Mouse (Mus musculus) heart, postnatal 14 days (tissue): ENCODE data around the gene Cd247. TPM values are rescaled to one million over a fixed set of nuclear protein-coding genes. Genes with fewer than 3 reads are reported as not detected.

Experiments used
- DNase-seq, 2 experiments: peaks; one replicate each; pipeline ENCODE4 v3.0.0; 2021 to 2022
- intact Hi-C: fragments of 180-260 bp; cut with DNase I; formaldehyde crosslinking; loops from one replicate; pipeline ENCODE4 v1.15.1; 2025
- total RNA-seq, 2 experiments: library from RNA; stranded (reverse); gene quantifications; 2 replicates each; pipeline ENCODE4 v1.2.3; 2021

Gene Cd247
- total RNA-seq, 2 experiments from 2014 or later = 1.4 to 7.9 TPM

- peak; percentile 81 to 85 for DNase-seq
- intact Hi-C loops = loop anchor here (10.0 kb wide), 2 partner anchors 543 to 593 kb away; no protein-coding TSS in a partner anchor
Observed at GRCm38 (mm10) chr1:165771491-165771897, 17.0 kb upstream of the Cd247 start.

DNA sequence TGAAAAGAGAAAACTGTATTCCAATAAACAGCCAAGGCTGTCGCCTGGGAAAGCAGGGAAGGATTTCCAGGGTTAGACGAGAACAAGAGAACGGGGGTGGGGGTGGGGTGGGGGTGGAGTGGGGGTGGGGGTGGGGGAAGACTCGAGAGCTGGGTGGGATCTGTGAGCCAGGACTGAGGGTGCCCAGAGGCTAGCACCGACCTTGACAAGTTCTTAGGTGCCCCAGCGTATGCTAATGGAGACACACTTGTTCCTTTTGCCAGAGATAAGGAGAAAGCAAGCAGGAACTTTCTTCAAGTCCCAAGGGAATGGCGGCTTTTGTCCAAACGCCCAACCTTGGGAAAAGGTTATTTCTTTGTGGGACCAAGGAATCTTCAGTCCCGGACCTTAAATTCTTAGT lies 16.5 kb upstream of the Cd247 start:
- intact Hi-C loops = loop anchor here (10.0 kb wide), 2 partner anchors 543 to 593 kb away; no protein-coding TSS in a partner anchor
- no peak for DNase-seq

DNA sequence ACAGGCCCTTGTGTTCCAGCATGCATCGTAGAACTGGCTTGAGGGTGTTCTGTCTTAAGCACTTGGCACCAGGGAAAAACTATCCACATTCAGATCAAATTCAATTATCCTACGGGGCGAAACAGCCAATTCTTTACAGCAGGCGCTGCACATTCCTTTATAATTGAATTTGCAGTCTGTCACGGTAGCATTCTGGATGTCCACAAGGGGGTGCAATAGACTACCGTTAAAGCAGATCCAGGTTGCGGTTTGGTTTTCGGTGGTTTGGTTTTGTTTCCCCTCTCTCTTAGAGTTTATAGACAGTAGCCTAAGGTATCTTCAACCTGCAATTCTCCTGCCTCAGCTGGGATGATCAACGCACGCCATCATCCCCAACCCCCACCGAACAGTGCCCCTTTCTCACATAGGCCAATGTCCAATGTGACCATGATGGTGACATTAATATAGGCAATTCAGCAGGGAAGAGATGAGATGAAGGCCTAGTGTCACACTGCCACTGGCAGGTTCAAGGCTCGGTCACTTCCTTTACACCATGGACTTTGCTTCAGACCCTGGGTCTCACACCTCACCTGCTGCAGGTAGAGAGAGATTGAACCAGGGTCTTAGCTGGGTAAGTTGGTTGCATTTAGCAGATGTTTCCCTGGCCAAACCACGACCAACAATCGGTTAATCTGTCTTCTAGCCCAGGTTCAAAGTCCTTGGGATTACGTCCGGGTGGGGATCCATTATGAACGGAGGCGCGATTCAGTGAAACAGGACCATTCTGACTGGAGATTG lies 12.8 kb upstream of the Cd247 start:
- peak in 1 of 2 experiments; percentile 58 for DNase-seq

GRCm38 (mm10) chr1:165779954-165780585 lies 8.4 kb upstream of the Cd247 start:
- no peak for DNase-seq
- intact Hi-C loops = loop anchor here (2.0 to 10.0 kb wide), 6 partner anchors 75 to 585 kb away; no protein-coding TSS in a partner anchor

More for the DNA sequence above, 12.8 kb upstream of the Cd247 start:
- intact Hi-C loops = loop anchor here (1.0 to 10.0 kb wide), 4 partner anchors 191 to 589 kb away; no protein-coding TSS in a partner anchor

GRCm38 (mm10) chr1:165780586-165781111 lies 7.8 kb upstream of the Cd247 start:
- peak; percentile 38 to 53 for DNase-seq

DNA sequence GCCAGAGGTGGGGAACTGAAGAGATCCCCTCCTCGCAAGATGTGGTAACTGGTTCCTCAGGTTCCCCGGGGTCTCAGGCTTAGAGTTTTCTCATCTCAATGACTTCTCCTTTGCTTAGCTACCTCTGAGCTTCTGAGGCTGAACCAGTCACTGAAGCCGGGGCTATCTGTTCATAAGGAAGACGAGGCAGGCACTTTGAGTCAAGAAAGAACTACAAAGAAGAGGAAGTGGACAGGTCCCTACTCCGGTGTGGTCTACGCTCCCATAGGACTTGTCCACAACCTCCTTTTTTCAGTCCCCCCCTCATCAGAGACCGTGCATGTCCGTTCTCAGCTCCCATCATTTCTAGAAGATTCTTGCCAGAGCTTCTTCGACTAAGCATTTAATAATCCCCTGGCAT lies 7.1 kb upstream of the Cd247 start:
- no peak for DNase-seq
- intact Hi-C loops = loop anchor here (2.0 kb wide), 3 partner anchors 73 to 373 kb away; no protein-coding TSS in a partner anchor

More at GRCm38 (mm10) chr1:165780586-165781111, 7.8 kb upstream of the Cd247 start:
- intact Hi-C loops = loop anchor here (2.0 kb wide), 3 partner anchors 74 to 374 kb away; no protein-coding TSS in a partner anchor

DNA sequence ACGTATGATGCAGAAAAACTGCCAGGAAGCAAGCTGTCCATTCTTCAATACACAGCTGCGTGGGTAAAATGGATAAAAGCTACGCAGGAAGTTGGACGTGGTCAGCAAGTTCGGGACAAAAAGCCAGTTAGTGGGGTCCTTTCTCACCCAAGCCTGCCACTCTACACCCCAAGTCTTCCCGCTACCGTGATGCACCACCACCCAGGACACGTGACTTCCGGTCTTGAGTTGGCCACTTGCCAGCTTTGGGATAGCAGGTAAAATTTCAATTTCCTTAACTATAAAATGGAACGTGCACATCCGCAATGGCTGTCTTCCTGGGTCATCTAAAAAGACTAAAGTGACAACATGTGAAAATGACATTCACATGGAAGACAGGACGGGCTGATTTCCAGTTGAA lies 6.6 kb upstream of the Cd247 start:
- no peak for DNase-seq
- intact Hi-C loops = loop anchor here (2.0 kb wide), 3 partner anchors 73 to 373 kb away; no protein-coding TSS in a partner anchor

DNA sequence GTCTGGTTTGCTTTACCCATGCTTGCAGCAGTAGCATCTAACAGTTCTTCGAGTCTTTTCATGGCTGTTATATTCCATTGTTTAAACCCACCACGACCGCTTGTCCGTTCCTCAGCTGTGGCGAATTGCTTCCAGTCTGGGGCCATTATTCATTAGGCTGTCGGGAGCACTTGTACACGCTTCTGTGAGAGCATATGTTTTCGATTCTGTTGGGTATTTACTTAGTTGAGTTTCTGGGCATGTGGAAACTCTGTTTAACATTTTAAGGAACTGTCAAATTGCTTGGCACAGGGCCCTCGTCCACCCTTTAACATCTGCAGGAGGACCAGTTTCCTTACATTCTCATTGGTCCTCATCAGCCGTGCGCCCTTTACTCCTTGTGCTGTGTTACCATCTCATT lies 2.2 kb upstream of the Cd247 start:
- intact Hi-C loops = no loop called here
- no peak for DNase-seq

GRCm38 (mm10) chr1:165789066-165789660 lies 682 bp downstream of the Cd247 start:
- DNase-seq = no peak
- intact Hi-C loops = no loop called here

DNA sequence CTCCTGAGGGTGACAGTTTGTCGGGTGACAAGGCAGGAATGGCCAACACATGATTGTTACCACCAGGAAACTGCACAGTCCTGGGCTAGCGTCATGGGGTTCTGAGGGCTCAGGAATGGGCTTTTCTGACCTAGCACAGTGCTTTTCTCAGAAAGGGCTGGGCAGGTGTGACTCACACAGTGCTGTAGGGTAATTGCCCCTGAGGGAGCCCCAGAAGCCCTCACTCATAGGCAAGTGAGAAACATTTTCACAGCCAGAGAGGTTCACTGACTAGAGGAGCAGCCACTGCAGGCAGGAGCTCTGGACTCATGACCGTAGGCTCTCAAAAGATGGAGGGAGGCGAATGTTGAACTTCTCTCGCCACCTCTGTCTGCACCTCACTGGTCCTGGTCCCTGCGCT lies 1.5 kb downstream of the Cd247 start:
- DNase-seq = no peak
- intact Hi-C loops = no loop called here

DNA sequence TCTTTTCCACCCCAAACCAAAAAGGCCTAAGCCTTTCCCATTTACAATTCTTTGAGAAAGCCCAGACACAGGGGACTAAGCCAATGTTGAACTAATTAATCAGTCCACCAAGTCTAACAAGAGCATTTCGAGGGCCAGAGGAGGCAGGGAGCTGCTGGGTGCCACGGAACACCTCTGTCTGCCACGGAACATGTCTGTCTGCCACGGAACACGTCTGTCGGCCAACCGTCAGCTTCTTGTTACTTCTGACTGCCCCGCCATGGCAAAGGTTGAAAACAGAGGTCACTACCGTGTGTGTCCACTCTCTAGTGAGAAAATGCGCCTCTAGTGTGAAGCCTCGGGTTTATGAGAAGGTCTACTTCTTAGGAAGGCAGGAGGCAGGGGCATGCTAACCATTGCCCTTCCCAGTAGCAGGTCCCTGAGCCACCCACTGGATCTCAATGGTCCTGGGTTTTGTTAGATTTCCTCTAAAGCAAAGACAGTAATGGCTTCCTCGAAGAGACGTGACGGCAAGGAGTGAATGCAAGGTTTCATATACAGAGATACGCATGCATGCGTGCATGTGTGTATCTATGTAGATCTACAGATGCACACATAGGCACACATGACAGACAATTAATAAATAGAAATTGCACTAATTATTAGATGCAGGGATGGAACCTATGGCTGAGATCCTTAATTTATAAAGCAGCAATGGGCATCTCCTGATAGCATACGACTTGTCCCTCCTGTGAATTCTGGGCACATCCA lies 2.2 kb downstream of the Cd247 start:
- DNase-seq = no peak
- intact Hi-C loops = no loop called here

DNA sequence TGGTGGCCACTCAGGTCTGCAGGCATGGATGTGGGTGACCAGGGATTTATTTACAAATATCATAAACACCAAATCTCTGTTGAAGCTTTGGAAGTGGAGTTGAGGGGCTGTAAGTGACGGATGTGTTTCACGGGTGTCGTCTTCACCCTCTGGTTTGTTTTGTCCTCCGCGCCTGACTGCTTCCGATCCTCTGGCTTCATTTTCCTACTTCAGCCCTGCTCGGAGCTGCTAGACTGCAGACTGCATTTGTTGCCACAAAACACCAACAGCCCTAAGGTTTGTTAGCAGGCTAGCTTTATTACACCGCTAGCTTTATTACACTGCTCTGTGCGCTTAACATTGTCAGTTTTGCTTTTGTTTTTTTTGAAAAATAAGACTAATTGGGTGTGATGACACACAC lies 2.9 kb downstream of the Cd247 start:
- intact Hi-C loops = no loop called here
- DNase-seq = no peak

GRCm38 (mm10) chr1:165801709-165802310 lies 13.3 kb downstream of the Cd247 start:
- intact Hi-C loops = no loop called here

GRCm38 (mm10) chr1:165803107-165803506 lies 14.6 kb downstream of the Cd247 start:
- intact Hi-C loops = no loop called here
- DNase-seq = no peak

More at GRCm38 (mm10) chr1:165801709-165802310, 13.3 kb downstream of the Cd247 start:
- DNase-seq = no peak

DNA sequence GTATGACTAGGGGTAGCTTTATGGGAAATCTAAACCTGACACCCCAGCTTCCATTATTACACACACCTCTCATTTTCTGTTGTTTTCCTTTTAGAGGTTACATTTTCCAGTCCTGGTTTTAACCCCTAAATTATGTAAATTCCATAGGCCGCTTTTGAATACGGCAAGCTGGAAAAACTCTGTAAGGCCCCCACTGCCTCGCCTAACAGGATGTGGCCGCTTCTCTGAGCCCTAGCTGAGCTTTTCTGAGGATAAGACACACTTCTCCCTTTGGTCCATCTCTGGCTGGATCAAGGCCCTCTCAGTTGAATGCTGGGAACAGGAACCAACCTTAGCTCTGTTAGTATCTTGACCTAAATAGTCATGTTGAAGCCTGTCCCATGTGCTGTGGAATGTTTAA lies 15.7 kb downstream of the Cd247 start:
- intact Hi-C loops = no loop called here
- DNase-seq = no peak

DNA sequence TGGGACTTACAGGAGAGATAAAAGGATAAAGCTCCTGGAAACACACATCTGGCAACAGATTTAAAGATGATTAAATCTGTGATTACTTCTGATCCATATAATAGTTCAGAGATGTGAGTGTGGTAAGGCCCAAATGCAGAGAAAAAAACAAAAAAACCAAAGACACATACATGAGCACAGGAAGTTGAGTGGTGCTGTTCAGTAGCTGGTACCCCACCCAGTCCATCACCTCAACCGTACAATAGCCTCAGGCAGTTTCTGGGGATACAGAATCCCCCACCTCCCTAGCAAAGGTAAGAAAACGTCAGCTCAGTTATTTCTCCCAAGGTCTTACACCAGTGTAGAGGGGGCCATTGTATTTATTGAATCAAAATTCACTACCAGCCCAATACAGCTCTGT lies 22.2 kb downstream of the Cd247 start:
- no peak for DNase-seq
- intact Hi-C loops = no loop called here

- no peak for DNase-seq
Observed at GRCm38 (mm10) chr1:165811170-165811569, 22.7 kb downstream of the Cd247 start.

GRCm38 (mm10) chr1:165812775-165813174 lies 24.3 kb downstream of the Cd247 start:
- intact Hi-C loops = no loop called here
- no peak for DNase-seq

More at GRCm38 (mm10) chr1:165811170-165811569, 22.7 kb downstream of the Cd247 start:
- intact Hi-C loops = no loop called here

DNA sequence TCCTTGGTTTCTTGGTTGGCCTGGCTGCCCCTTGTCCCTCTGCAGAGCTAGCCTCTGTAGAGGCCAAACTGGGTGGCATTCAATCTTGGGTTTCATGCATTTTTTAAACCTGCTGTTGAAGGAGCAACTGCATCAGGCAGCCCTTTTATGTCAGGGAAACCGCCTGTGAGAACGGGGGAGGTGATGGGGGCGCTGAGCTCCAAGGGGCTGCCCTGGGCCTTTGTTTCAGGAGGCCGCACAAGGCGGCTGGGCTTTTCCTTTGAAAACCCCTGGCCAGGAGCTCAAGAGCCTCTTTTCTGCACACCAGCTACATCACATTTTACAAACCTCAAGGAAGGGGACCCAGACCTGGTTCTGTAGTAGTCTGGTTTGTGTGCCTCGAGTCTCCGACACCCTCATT lies 25.6 kb downstream of the Cd247 start:
- intact Hi-C loops = no loop called here
- DNase-seq = no peak
